Mouse (Mus musculus): Measurements from ENCODE around the gene Pdia4.
"Not testable (repeated sequence)": the region's sequence is repeated elsewhere in the genome, so short reads cannot be mapped to it uniquely, and the experiment has no call there.

Pdia4 gene

GRCm38 (mm10) chr6:47757429-47757828 is 55.8 kb downstream of the Pdia4 start:
- not testable (repeated sequence) for DNase-seq

GRCm38 (mm10) chr6:47753144-47753543 is 60.1 kb downstream of the Pdia4 start:
- not testable (repeated sequence) for DNase-seq

DNA sequence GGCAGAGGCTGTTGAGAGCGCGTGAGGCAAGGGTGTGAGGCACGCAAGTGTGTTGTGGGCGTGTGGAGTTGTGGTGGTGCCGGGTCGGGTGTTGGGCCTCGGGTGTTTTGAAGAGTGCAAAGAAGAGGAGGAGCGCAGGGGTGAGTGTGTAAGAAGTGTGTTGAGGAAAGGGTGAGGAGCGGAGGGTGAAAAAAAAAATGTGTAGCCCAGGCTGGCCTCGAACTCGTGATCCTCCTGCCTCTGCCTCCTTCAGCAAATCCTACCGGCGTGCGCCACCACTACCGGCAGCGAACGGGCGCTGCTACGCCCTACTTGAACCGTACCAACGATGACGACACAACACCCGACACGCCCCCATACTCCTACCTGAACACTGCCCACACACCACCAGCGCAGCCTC is 64.9 kb downstream of the Pdia4 start:
- peak; percentile 96 for DNase-seq

GRCm38 (mm10) chr6:47747886-47748285 is 65.3 kb downstream of the Pdia4 start:
- not testable (repeated sequence) for DNase-seq

All from thymus, postnatal 25 days (tissue).